Mouse (Mus musculus) heart, adult 2 months (tissue): Measurements from ENCODE around the gene Fcamr. TPM values are rescaled to one million over a fixed set of nuclear protein-coding genes. Genes with fewer than 3 reads are reported as not detected.

Experiments used
- DNase-seq, 2 experiments: peaks; one replicate each; pipeline ENCODE4 v3.0.0; 2021
- H3K27ac ChIP-seq: fragments of 200-600 bp; 2 replicates; pipeline ENCODE4 v1.8.1; 2022
- H3K27me3 ChIP-seq: fragments of 200-500 bp; 2 replicates; pipeline ENCODE4 v1.6.1; 2012; ENCODE audit warnings: mild to moderate bottlenecking, low read length, inconsistent platforms, mixed read lengths; ENCODE audit not compliant: control insufficient read depth, insufficient read depth
- H3K36me3 ChIP-seq: fragments of 200-500 bp; 2 replicates; pipeline ENCODE4 v1.6.1; 2012; ENCODE audit warnings: low read length, inconsistent platforms; ENCODE audit not compliant: control insufficient read depth, insufficient read depth
- H3K4me1 ChIP-seq: fragments of 200-500 bp; 2 replicates; pipeline ENCODE4 v1.6.1; 2011; ENCODE audit warnings: low read length; ENCODE audit not compliant: control insufficient read depth, insufficient read depth
- H3K4me3 ChIP-seq: fragments of 200-600 bp; 2 replicates; pipeline ENCODE4 v1.8.1; 2022
- H3K79me2 ChIP-seq: fragments of 200-500 bp; replicated peaks from 2 replicates; pipeline ENCODE4 v1.6.1; 2012; ENCODE audit warnings: mild to moderate bottlenecking, inconsistent platforms, low read length, moderate library complexity, mixed read lengths; ENCODE audit not compliant: control insufficient read depth, insufficient read depth
- H3K9ac ChIP-seq: fragments of 200-500 bp; 2 replicates; pipeline ENCODE4 v1.6.1; 2012; ENCODE audit warnings: low read depth, mild to moderate bottlenecking, control low read depth, inconsistent platforms, low read length, mixed read lengths
- CTCF ChIP-seq: fragments of 200-600 bp; IDR thresholded peaks from 2 replicates; pipeline ENCODE4 v1.8.1; 2022; ENCODE audit warnings: antibody characterized with exemption, mild to moderate bottlenecking, moderate library complexity
- EP300 ChIP-seq: fragments of 200-500 bp; IDR thresholded peaks from 2 replicates; pipeline ENCODE4 v1.6.1; 2011; ENCODE audit warnings: low read depth, low read length, control low read depth; ENCODE audit not compliant: insufficient read depth
- POLR2A ChIP-seq: fragments of 200-500 bp; IDR thresholded peaks from 2 replicates; pipeline ENCODE4 v1.6.1; 2011; ENCODE audit warnings: mild to moderate bottlenecking, low read depth, low read length, control low read depth; ENCODE audit not compliant: insufficient read depth
- WGBS: fragments of 180-500 bp; shearing (Covaris S2); methylation state at CpG from one replicate; pipeline ENCODE4 v1.1.7; 2018; 5-methylcytosine and 5-hydroxymethylcytosine counted together
- intact Hi-C: fragments of 180-260 bp; cut with DNase I; formaldehyde crosslinking; loops from one replicate; pipeline ENCODE4 v1.15.1; 2025
- polyA plus RNA-seq: library from polyadenylated mRNA; depleted of rRNA; stranded (reverse); fragments of >200 nt; gene quantifications from 2 replicates; pipeline ENCODE4 v1.2.3, GENCODE M21; 2012
- total RNA-seq, 2 experiments: library from RNA; stranded (reverse); gene quantifications; 2 replicates each; pipeline ENCODE4 v1.2.3; 2021

Fcamr gene
- total and polyA plus RNA-seq, 3 experiments: 0.39 to 0.96 (median 0.41) TPM

- Histone ChIP-seq H3K27me3 (no peaks in the 10 kb centered on the region), H3K4me3 (no peak overlapping the region), H3K4me1 (no peaks in the 10 kb centered on the region), H3K27ac (no peak overlapping the region), H3K79me2 (no peaks in the 10 kb centered on the region), H3K9ac (no peak overlapping the region), H3K36me3 (no peaks in the 10 kb centered on the region)
- no peak for DNase-seq
- no peak for TF ChIP-seq CTCF
- TF ChIP-seq POLR2A: no peak
- no peak for TF ChIP-seq EP300
- intact Hi-C loops: no loop called here
- 44% methylated on average over 6 of the region's 6 CpGs for WGBS
Observed at GRCm38 (mm10) chr1:130798037-130798436, 2.7 kb upstream of the Fcamr start.

DNA sequence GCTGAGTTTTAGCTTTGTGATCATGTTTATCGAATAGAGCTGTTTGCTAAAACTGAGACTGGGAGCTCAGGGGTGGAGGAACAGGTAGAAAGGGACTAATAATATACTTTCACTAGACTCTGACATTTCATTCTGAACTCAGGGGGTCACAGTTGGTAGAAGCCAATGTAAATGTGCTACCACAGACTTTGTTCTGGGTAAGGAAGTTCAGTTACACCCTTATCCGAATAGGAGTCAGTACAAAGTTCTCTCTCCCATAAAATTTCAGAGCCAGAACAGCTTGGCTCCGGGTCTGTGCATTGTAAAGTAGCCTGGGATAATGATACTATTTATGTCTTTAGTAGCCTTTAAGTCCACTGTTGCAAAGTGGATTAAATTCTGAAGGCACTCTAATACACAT, 2.2 kb upstream of the Fcamr start:
- TF ChIP-seq EP300: no peak
- TF ChIP-seq POLR2A: no peak
- TF ChIP-seq CTCF: no peak
- no peak overlapping the region for H3K9ac ChIP-seq
- H3K27me3 ChIP-seq: no peaks in the 10 kb centered on the region
- no peaks in the 10 kb centered on the region for H3K36me3 ChIP-seq
- no peak for DNase-seq
- no peaks in the 10 kb centered on the region for H3K4me1 ChIP-seq
- intact Hi-C loops: no loop called here
- H3K79me2 ChIP-seq: no peaks in the 10 kb centered on the region
- H3K4me3 ChIP-seq: no peak overlapping the region
- WGBS: 49% methylated on average over 3 of the region's 3 CpGs
- H3K27ac ChIP-seq: no peak overlapping the region

DNA sequence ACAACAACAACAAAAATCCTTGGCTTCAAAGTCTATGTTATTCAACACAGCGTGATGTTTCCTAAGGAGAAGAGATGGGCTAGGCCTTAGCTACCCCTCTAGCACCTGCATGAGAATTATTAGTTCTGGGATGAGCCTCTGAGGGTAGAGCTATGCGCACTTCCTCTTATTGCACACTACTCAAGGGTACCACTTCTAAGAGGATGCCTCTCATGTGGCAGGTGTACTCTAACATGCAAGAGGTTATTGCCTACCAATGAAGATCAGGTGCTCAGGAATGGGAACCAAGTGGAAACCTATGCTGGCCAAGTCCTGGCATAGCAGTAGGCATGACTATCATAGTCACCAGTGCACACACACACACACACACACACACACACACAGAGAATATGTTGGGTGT, 1.3 kb upstream of the Fcamr start:
- no peak overlapping the region for H3K9ac ChIP-seq
- no peaks in the 10 kb centered on the region for H3K4me1 ChIP-seq
- intact Hi-C loops: no loop called here
- 90% methylated on average over 2 of the region's 2 CpGs for WGBS
- H3K27me3 ChIP-seq: no peaks in the 10 kb centered on the region
- TF ChIP-seq POLR2A: no peak
- TF ChIP-seq EP300: no peak
- no peak for TF ChIP-seq CTCF
- no peaks in the 10 kb centered on the region for H3K36me3 ChIP-seq
- H3K79me2 ChIP-seq: no peaks in the 10 kb centered on the region
- H3K4me3 ChIP-seq: no peak overlapping the region
- H3K27ac ChIP-seq: no peak overlapping the region
- no peak for DNase-seq

- no peak overlapping the region for H3K27ac ChIP-seq
- H3K4me1 ChIP-seq: no peaks in the 10 kb centered on the region
- no peaks in the 10 kb centered on the region for H3K79me2 ChIP-seq
- H3K27me3 ChIP-seq: no peaks in the 10 kb centered on the region
- TF ChIP-seq EP300 (no peak), POLR2A (no peak), CTCF (no peak)
- WGBS: 56% methylated on average over 2 of the region's 2 CpGs
- DNase-seq: no peak
- intact Hi-C loops: no loop called here
- H3K9ac ChIP-seq: no peak overlapping the region
- no peaks in the 10 kb centered on the region for H3K36me3 ChIP-seq
- no peak overlapping the region for H3K4me3 ChIP-seq
Observed at GRCm38 (mm10) chr1:130801511-130801910, 809 bp downstream of the Fcamr start.

GRCm38 (mm10) chr1:130802976-130803375, 2.3 kb downstream of the Fcamr start:
- Histone ChIP-seq H3K36me3 (no peaks in the 10 kb centered on the region), H3K4me1 (no peaks in the 10 kb centered on the region), H3K4me3 (no peak overlapping the region), H3K27ac (no peak overlapping the region), H3K79me2 (no peaks in the 10 kb centered on the region), H3K9ac (no peak overlapping the region), H3K27me3 (no peaks in the 10 kb centered on the region)
- WGBS: 67% methylated on average over 6 of the region's 6 CpGs
- TF ChIP-seq CTCF (no peak), POLR2A (no peak), EP300 (no peak)
- no peak for DNase-seq
- intact Hi-C loops: no loop called here

- no peaks in the 10 kb centered on the region for H3K79me2 ChIP-seq
- intact Hi-C loops: no loop called here
- TF ChIP-seq POLR2A (no peak), EP300 (no peak), CTCF (no peak)
- no peak overlapping the region for H3K27ac ChIP-seq
- no peaks in the 10 kb centered on the region for H3K27me3 ChIP-seq
- 51% methylated on average over 6 of the region's 6 CpGs for WGBS
- DNase-seq: no peak
- no peaks in the 10 kb centered on the region for H3K4me1 ChIP-seq
- no peak overlapping the region for H3K9ac ChIP-seq
- no peak overlapping the region for H3K4me3 ChIP-seq
- no peaks in the 10 kb centered on the region for H3K36me3 ChIP-seq
Observed at GRCm38 (mm10) chr1:130804279-130804678, 3.6 kb downstream of the Fcamr start.
